Mouse (Mus musculus) heart, postnatal 25 days (tissue): ENCODE data around the gene Ankrd13c. TPM values are rescaled to one million over a fixed set of nuclear protein-coding genes. Genes with fewer than 3 reads are reported as not detected.

Experiments
- total RNA-seq, 2 experiments: library from RNA; stranded (reverse); gene quantifications; 2 replicates each; pipeline ENCODE4 v1.2.3; 2021

Ankrd13c gene
- total RNA-seq, 2 experiments from 2014 or later: 29.9 to 35.5 TPM

Other genes starting within 250 kb of the Ankrd13c start
- gene Cth, start 22.2 kb upstream of the Ankrd13c start, total RNA-seq: 1 to 10 TPM; 3.2 to 3.7 TPM
- 10 to 100 TPM; 47.9 to 51.1 TPM for gene Srsf11, start 89.4 kb downstream of the Ankrd13c start, total RNA-seq
- gene Lrrc40, start 89.4 kb downstream of the Ankrd13c start, total RNA-seq: 10 to 100 TPM in 1 of 2 experiments, 1 to 10 TPM in 1; 9.3 to 10.7 TPM